In the genomic region with DNA sequence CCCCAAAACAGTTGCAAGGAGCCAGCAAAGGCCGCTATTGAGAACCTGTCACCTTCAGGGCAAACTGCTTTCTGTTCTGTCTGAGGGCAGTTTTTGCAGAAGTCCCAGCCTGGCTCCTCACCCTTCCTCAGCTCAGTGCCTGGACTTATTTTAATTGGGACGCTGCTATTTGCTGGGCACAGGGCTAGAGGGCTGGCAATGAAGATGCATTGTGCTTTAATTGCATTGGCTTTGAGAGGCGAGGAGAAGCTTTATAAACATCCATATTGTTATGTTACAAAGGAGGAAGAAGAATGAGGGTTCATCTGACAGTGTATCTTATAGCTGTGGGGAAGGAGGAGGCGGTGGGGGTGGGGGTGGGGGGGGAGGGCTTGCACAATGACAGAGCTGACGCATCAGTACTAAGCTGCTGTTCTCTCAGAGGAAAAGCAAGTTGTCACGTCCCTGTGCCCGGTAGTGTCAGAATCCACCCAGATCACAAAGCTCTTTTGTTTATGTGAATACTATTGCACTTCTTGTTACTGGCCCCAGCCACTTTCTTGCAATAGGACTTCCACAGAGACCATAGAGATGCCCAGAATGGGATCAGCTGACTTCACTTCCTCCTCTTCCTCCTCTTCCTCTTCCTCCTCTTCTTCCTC, we compare ENCODE assay signal across 14 mouse cellular contexts. TPM values are rescaled to one million over a fixed set of nuclear protein-coding genes. Genes with fewer than 3 reads are reported as not detected.
DNase-seq lines count a peak whose midpoint lies in the region; ATAC-seq and TF ChIP-seq lines count a peak whose summit lies in the region.
"Had no signal": no experiment of that assay in that cellular context is flagged by ENCODE, and none has a peak within 500 bp of the region (broad histone marks: within the 10 kb centered on the region; RNA-seq: fewer than 3 reads in every experiment).

No protein-coding gene starts in this region.

- 36% methylated on average over 7 of the region's 7 CpGs for WGBS in forebrain, embryonic 10.5 days
- 11% methylated on average over 7 of the region's 7 CpGs for WGBS in forebrain, postnatal 0 days

- H3K4me1 ChIP-seq in forebrain, embryonic 10.5 days: peaks cover 38% of the 10 kb centered on the region
- H3K4me1 ChIP-seq in forebrain, postnatal 0 days (ENCODE audit: insufficient read depth): peaks cover 8% of the 10 kb centered on the region; the same call in 1 of the 2 replicates

- peaks cover 50% of the 10 kb centered on the region for H3K27me3 ChIP-seq in forebrain, embryonic 10.5 days (ENCODE audit: poor library complexity, severe bottlenecking)
- H3K27me3 ChIP-seq in forebrain, postnatal 0 days (ENCODE audit: insufficient read depth, low read length): no peaks in the 10 kb centered on the region; the same call in 1 of the 2 replicates
- H3K27me3 ChIP-seq: heart, embryonic 15.5 days had no signal

- no peak for DNase-seq in forebrain, embryonic 10.5 days (ENCODE audit: extremely low spot score, low spot score)
- DNase-seq in forebrain, postnatal 0 days: no peak
- DNase-seq in lung, postnatal 36 days: peak; percentile 33
- no peak for DNase-seq in lung, postnatal 10 days
- peak; percentile 65 for DNase-seq in naive thymus-derived CD4-positive, alpha-beta T cell, adult 2 months (ENCODE audit: low read depth)
- no peak for DNase-seq in right cerebral cortex, postnatal 36 days (ENCODE audit: low spot score in 2 of 2)
- no peak for DNase-seq in layer of hippocampus, adult 8-10 months (ENCODE audit: low spot score in 2 of 2)
- DNase-seq: adrenal gland, postnatal 10 days; cerebellum, postnatal 14 days; gastrocnemius, postnatal 14 days had no signal

- H3K4me2 ChIP-seq in forebrain, postnatal 0 days (ENCODE audit: low read depth): no peak overlapping the region
- H3K4me2 ChIP-seq: heart, embryonic 15.5 days; limb, embryonic 13.5 days had no signal

- TF ChIP-seq CTCF in forebrain, postnatal 0 days (IDR thresholded peaks at IDR 0.05; ENCODE audit: low read depth): no peak

- H3K9me3 ChIP-seq in forebrain, embryonic 10.5 days: peaks cover 6% of the 10 kb centered on the region; the same call in 1 of the 2 replicates
- H3K9me3 ChIP-seq in forebrain, postnatal 0 days (ENCODE audit: low read length): no peaks in the 10 kb centered on the region
- H3K9me3 ChIP-seq: heart, embryonic 15.5 days; limb, embryonic 13.5 days; midbrain, embryonic 10.5 days had no signal

- H3K4me3 ChIP-seq in forebrain, embryonic 10.5 days: no peak overlapping the region
- no peak overlapping the region for H3K4me3 ChIP-seq in forebrain, postnatal 0 days (ENCODE audit: low read depth, low read length)
- H3K4me3 ChIP-seq: heart, embryonic 15.5 days; limb, embryonic 13.5 days; midbrain, embryonic 10.5 days had no signal

- no peak overlapping the region for H3K9ac ChIP-seq in forebrain, postnatal 0 days
- H3K9ac ChIP-seq: heart, embryonic 15.5 days; limb, embryonic 13.5 days had no signal

- ATAC-seq in forebrain, postnatal 0 days: no peak
- ATAC-seq in common myeloid progenitor, adult 5-6 weeks (replicated peaks; ENCODE audit: low read depth, poor library complexity, severe bottlenecking): peak; percentile 17; the same call in 1 of the 2 replicates

- no peaks in the 10 kb centered on the region for H3K36me3 ChIP-seq in forebrain, embryonic 10.5 days (replicated peaks)
- H3K36me3 ChIP-seq in forebrain, postnatal 0 days (ENCODE audit: insufficient read depth): no peaks in the 10 kb centered on the region
- H3K36me3 ChIP-seq: heart, embryonic 15.5 days; limb, embryonic 13.5 days; midbrain, embryonic 10.5 days had no signal

- H3K27ac ChIP-seq in forebrain, embryonic 10.5 days: 0 out of 2 replicates have a peak overlapping the region, but pooled peaks have one; percentile 25
- H3K27ac ChIP-seq in forebrain, postnatal 0 days (ENCODE audit: low read depth, low read length): no peak overlapping the region
- H3K27ac ChIP-seq: heart, embryonic 15.5 days; limb, embryonic 13.5 days; midbrain, embryonic 10.5 days had no signal

RNA-seq across cellular contexts. Expression of a gene that starts 0.8 kb away (rescaled TPM):
- polyA plus RNA-seq in forebrain, embryonic 10.5 days (2016; fragmentation: Nextera tagmentation; extraction: Ambion mirVana): 3.8 and 4.1 TPM in 2 replicates
- 17.8 and 23.8 TPM in 2 replicates for total RNA-seq in forebrain, postnatal 0 days (2014; rRNA removed)
- 17.1 and 25.4 TPM in 2 replicates for polyA plus RNA-seq in forebrain, postnatal 0 days (2015; fragmentation: Nextera tagmentation; extraction: Ambion mirVana)
- 6.3 and 9.1 TPM in 2 replicates for total RNA-seq in common myeloid progenitor, adult 5-6 weeks (2017)
- total RNA-seq in layer of hippocampus, adult 8-10 months (2022): 10 to 100 TPM; 26.1 to 30.8 (median 29.7) TPM

Comparison
In these comparisons a context has a peak if more than half of its experiments do, and no peak if none do; other contexts are left out.
1. DNase-seq: peak in lung, postnatal 36 days (single experiment) and naive thymus-derived CD4-positive, alpha-beta T cell, adult 2 months (single experiment); none in forebrain, embryonic 10.5 days (single experiment), forebrain, postnatal 0 days (single experiment), lung, postnatal 10 days (single experiment), right cerebral cortex, postnatal 36 days (0 of 2) and layer of hippocampus, adult 8-10 months (0 of 2).